Mouse (Mus musculus) mesoderm, embryonic 11.5 days (tissue): Measurements from ENCODE around the gene Smim23.

ENCODE experiments used
- DNase-seq: peaks from one replicate; pipeline ENCODE4 v3.0.0-alpha.2; 2012; ENCODE audit warnings: low read depth, low spot score

The Smim23 gene

DNA sequence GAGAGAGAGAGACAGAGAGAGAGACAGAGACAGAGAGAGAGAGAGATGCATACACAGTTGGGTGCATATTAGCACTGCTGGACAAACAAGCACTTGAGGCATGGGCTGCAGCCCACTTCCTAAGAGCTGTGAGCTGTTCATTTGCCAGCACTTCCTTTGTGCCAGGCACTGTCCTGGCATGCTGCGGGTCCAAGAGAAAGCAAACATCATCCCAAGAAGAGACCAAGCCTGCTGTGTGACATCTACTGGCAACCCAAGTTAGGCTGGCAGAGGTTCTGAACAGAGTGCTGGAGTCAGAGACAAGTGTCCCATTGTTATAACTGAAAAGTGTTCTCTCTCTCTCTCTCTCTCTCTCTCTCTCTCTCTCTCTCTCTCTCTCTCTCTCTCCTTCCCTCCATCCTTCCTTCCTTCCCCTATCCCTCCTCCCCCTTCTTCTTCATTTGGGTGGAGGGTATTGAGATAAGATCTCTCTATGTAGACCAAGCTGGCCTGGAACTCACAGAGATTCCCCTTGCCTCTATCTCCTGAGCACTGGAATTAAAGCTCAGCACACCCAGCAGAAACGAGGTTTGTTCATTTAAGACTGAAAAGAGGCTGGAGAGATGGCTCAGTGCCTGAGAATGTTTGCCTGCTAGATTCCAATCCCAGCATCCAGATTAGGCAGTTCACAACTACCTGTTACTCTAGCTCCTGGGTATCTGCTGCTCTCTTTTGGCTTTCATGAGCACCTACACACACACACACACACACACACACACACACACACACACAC lies 42.6 kb downstream of the Smim23 start:
- DNase-seq = no peak

DNA sequence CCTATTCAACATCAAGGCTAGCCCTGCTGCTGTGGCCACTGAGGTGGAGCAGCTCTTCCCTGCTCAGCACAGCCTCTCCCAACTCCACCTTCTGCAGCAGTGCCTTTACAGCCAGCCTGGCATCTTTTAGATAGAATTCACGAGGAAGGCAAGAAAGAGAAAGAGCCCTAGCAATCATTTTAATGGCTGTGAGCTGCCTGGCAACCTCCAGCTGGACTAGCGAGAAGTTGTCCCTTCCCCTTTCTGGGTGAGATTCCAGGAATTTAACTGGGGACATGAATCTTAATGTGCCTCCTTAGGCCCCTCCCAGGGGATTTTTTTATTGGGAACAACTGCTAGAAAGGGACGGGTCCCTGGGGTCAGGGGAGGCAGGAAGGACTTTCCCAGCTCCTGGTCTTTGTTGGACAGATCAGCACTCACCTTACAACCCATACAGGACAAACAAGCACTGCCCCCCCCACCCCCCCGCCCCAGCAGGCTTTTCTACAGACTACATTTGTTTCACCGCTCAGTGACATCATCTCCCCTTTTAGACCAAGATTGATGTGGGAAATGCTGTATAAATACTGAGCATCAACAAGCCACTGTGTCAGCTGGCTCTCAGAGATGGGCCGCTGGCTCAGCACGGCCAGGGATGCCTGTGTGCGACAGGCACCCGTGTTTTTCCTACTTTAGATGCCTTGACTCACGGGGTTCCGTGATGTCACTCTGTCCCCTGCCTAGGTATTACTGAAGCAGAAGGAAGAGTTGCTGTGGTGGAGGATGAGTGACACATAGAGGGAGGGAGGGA lies 43.5 kb downstream of the Smim23 start:
- peak; percentile 48 for DNase-seq

DNA sequence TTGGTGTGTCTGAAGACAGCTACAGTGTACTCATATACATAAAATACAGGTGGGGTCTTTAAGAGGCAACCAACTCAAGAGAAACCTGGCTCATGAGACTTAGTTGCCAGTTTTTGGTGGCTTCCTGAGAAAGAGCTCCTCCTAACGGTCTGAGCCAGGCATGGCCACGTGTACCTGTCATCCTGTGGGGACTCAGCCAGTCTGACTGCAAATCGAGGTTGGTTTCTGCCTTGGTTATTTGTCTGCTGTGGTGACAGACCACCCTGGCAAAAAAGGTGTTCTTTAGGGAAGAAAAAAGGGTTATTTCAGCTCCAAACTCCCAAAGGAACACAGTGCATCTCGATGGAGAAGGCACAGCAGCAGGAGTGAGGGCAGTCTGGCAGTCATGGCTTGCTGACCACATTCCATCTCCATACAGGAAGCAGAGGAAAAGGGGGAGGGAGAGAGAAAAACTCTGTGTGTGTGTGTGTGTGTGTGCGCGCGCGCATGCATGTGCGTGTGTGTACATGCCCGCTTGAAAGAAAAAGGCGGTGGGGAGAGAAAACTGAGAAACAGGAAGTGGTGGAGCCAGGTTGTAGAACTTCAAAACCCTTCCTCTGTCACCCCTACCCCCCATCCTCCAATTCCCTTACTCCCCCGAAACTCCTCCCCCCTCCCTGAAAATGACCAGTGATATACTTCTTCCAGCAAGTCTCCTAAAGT lies 55.6 kb downstream of the Smim23 start:
- DNase-seq = no peak
